Mouse (Mus musculus): ENCODE measurements around the gene Tmem163. TPM values are rescaled to one million over a fixed set of nuclear protein-coding genes. Genes with fewer than 3 reads are reported as not detected.

The Tmem163 gene
- polyA plus RNA-seq, 1 experiment: 2.5 TPM

DNA sequence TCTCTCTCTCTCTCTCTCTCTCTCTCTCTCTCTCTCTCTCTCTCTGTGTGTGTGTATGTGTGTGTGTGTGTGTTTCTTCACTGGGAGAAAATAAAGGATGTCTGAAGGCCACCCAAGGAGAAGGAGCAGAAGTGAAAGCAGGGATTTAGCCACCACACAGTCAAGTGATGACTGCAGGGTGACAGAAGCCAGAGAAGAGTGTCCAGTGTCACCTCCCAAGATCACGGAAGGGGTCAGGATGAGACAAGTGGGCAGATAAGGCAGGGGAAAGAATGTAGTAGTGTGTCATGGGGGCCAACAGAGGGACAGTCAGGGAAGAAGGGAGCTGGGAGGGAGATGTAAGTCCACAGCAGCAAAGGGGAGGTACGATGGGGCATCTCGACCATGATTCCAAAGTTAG lies 69.0 kb downstream of the Tmem163 start:
- H3K4me1 ChIP-seq (ENCODE audit: control insufficient read depth, insufficient read depth, low read length): no peaks in the 10 kb centered on the region
- 89% methylated on average over 3 of the region's 3 CpGs for WGBS
- no peak for DNase-seq

DNA sequence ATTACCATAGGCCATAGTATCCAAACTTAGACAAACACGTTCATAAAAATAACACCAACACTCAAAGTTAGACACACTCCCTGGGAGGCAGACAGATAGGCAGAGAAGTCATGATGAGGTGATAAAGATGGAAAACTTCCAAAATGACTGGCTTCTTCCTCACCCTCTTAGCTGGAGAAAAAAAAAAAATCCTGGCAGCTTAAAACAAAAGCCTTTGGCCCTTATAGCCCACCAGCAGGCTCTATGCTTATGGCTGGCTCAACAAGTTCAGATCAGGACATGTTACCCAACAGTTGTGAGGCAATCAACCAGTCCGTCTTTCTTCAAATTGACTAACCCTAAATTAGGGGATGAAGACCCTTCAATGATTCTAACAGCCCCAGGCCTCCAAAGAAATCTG lies 69.5 kb downstream of the Tmem163 start:
- H3K4me3 ChIP-seq (ENCODE audit: insufficient read depth, low read depth, low read length): no peak overlapping the region
- no peaks in the 10 kb centered on the region for H3K4me1 ChIP-seq (ENCODE audit: control insufficient read depth, insufficient read depth, low read length)
- no peaks in the 10 kb centered on the region for H3K27me3 ChIP-seq (replicated peaks; ENCODE audit: control insufficient read depth, insufficient read depth, low read length)
- no peaks in the 10 kb centered on the region for H3K36me3 ChIP-seq (ENCODE audit: control insufficient read depth, insufficient read depth, low read length)
- DNase-seq: no peak
- TF ChIP-seq POLR2A (IDR thresholded peaks at IDR 0.05; ENCODE audit: low read depth, low read length) (no peak), CTCF (conservative IDR thresholded peaks at IDR 0.05; ENCODE audit: insufficient read depth, insufficient read length, low read depth, low read length) (no peak)
- no peak overlapping the region for H3K27ac ChIP-seq (ENCODE audit: insufficient read depth, low read depth, low read length)
- 87% methylated on average over 2 of the region's 2 CpGs for WGBS

More for the DNA sequence above, 69.0 kb downstream of the Tmem163 start:
- Histone ChIP-seq H3K4me3 (ENCODE audit: insufficient read depth, low read depth, low read length) (no peak overlapping the region), H3K36me3 (ENCODE audit: control insufficient read depth, insufficient read depth, low read length) (no peaks in the 10 kb centered on the region), H3K27ac (ENCODE audit: insufficient read depth, low read depth, low read length) (no peak overlapping the region), H3K27me3 (replicated peaks; ENCODE audit: control insufficient read depth, insufficient read depth, low read length) (no peaks in the 10 kb centered on the region)
- TF ChIP-seq CTCF (conservative IDR thresholded peaks at IDR 0.05; ENCODE audit: insufficient read depth, insufficient read length, low read depth, low read length) (no peak), POLR2A (IDR thresholded peaks at IDR 0.05; ENCODE audit: low read depth, low read length) (no peak)

GRCm38 (mm10) chr1:127608326-127608725 lies 71.0 kb downstream of the Tmem163 start:
- Histone ChIP-seq H3K4me1 (ENCODE audit: control insufficient read depth, insufficient read depth, low read length) (no peaks in the 10 kb centered on the region), H3K27ac (ENCODE audit: insufficient read depth, low read depth, low read length) (no peak overlapping the region), H3K4me3 (ENCODE audit: insufficient read depth, low read depth, low read length) (no peak overlapping the region), H3K27me3 (replicated peaks; ENCODE audit: control insufficient read depth, insufficient read depth, low read length) (no peaks in the 10 kb centered on the region), H3K36me3 (ENCODE audit: control insufficient read depth, insufficient read depth, low read length) (no peaks in the 10 kb centered on the region)
- TF ChIP-seq POLR2A (IDR thresholded peaks at IDR 0.05; ENCODE audit: low read depth, low read length): no peak
- TF ChIP-seq CTCF (conservative IDR thresholded peaks at IDR 0.05; ENCODE audit: insufficient read depth, insufficient read length, low read depth, low read length): no peak
- 94% methylated on average over 3 of the region's 3 CpGs for WGBS
- DNase-seq: no peak

GRCm38 (mm10) chr1:127603697-127604631 lies 75.4 kb downstream of the Tmem163 start:
- 80% methylated on average over 9 of the region's 9 CpGs for WGBS
- no peak for DNase-seq
- H3K4me1 ChIP-seq (ENCODE audit: control insufficient read depth, insufficient read depth, low read length): no peaks in the 10 kb centered on the region
- no peaks in the 10 kb centered on the region for H3K36me3 ChIP-seq (ENCODE audit: control insufficient read depth, insufficient read depth, low read length)
- no peak overlapping the region for H3K27ac ChIP-seq (ENCODE audit: insufficient read depth, low read depth, low read length)
- TF ChIP-seq POLR2A (IDR thresholded peaks at IDR 0.05; ENCODE audit: low read depth, low read length) (no peak), CTCF (conservative IDR thresholded peaks at IDR 0.05; ENCODE audit: insufficient read depth, insufficient read length, low read depth, low read length) (no peak)
- H3K4me3 ChIP-seq (ENCODE audit: insufficient read depth, low read depth, low read length): no peak overlapping the region
- no peaks in the 10 kb centered on the region for H3K27me3 ChIP-seq (replicated peaks; ENCODE audit: control insufficient read depth, insufficient read depth, low read length)

GRCm38 (mm10) chr1:127596143-127596542 lies 83.2 kb downstream of the Tmem163 start:
- WGBS: 93% methylated on average over 4 of the region's 4 CpGs
- DNase-seq: no peak

DNA sequence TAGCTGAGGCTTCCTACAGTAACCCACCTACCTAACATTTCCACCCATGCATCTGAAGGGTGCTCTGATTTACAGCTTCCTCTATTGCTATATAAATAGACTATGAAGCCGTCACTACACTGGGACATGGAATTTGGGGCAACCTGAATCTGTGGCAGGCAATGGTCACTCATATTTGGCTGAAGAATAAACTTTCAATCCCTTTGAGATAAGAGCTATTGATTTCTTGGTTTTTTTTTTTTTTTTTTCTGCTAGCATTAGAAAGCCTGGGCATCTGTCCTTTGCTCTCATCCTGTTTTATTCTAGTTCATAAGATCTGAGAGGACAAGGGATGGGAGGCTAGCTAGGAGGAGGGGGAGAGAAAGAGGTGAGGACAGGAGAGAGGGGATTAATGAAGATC lies 83.6 kb downstream of the Tmem163 start:
- Histone ChIP-seq H3K27ac (ENCODE audit: insufficient read depth, low read depth, low read length) (no peak overlapping the region), H3K36me3 (ENCODE audit: control insufficient read depth, insufficient read depth, low read length) (no peaks in the 10 kb centered on the region), H3K4me1 (ENCODE audit: control insufficient read depth, insufficient read depth, low read length) (no peaks in the 10 kb centered on the region), H3K27me3 (replicated peaks; ENCODE audit: control insufficient read depth, insufficient read depth, low read length) (no peaks in the 10 kb centered on the region), H3K4me3 (ENCODE audit: insufficient read depth, low read depth, low read length) (no peak overlapping the region)
- TF ChIP-seq POLR2A (IDR thresholded peaks at IDR 0.05; ENCODE audit: low read depth, low read length) (no peak), CTCF (conservative IDR thresholded peaks at IDR 0.05; ENCODE audit: insufficient read depth, insufficient read length, low read depth, low read length) (no peak)
- no peak for DNase-seq
- WGBS: 21% methylated on average over 1 of the region's 1 CpGs

More at GRCm38 (mm10) chr1:127596143-127596542, 83.2 kb downstream of the Tmem163 start:
- Histone ChIP-seq H3K4me3 (ENCODE audit: insufficient read depth, low read depth, low read length) (no peak overlapping the region), H3K36me3 (ENCODE audit: control insufficient read depth, insufficient read depth, low read length) (no peaks in the 10 kb centered on the region), H3K27ac (ENCODE audit: insufficient read depth, low read depth, low read length) (no peak overlapping the region), H3K4me1 (ENCODE audit: control insufficient read depth, insufficient read depth, low read length) (no peaks in the 10 kb centered on the region), H3K27me3 (replicated peaks; ENCODE audit: control insufficient read depth, insufficient read depth, low read length) (no peaks in the 10 kb centered on the region)
- TF ChIP-seq CTCF (conservative IDR thresholded peaks at IDR 0.05; ENCODE audit: insufficient read depth, insufficient read length, low read depth, low read length) (no peak), POLR2A (IDR thresholded peaks at IDR 0.05; ENCODE audit: low read depth, low read length) (no peak)

DNA sequence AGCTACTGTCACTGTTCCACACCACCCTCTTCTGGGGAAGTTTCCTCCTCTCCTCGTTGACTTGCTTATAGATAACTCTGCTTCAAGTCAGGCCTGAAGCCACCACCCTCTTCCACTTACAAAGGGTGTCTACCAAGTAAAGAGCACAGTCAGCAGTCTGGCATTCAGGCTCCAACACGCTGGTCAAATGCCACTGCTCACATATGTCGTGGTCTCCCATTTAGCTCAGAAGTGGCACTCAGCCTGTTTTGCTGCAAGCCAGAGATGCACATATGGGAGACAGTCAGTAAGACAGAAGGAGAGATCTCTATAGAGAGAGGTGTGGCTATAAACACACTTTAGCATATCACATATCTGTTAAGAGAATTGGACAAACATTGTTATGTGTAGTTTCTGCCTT lies 89.8 kb downstream of the Tmem163 start:
- Histone ChIP-seq H3K36me3 (ENCODE audit: control insufficient read depth, insufficient read depth, low read length) (no peaks in the 10 kb centered on the region), H3K4me1 (ENCODE audit: control insufficient read depth, insufficient read depth, low read length) (no peaks in the 10 kb centered on the region), H3K27ac (ENCODE audit: insufficient read depth, low read depth, low read length) (no peak overlapping the region), H3K4me3 (ENCODE audit: insufficient read depth, low read depth, low read length) (no peak overlapping the region), H3K27me3 (replicated peaks; ENCODE audit: control insufficient read depth, insufficient read depth, low read length) (no peaks in the 10 kb centered on the region)
- TF ChIP-seq CTCF (conservative IDR thresholded peaks at IDR 0.05; ENCODE audit: insufficient read depth, insufficient read length, low read depth, low read length): no peak
- no peak for TF ChIP-seq POLR2A (IDR thresholded peaks at IDR 0.05; ENCODE audit: low read depth, low read length)
- 71% methylated on average over 3 of the region's 3 CpGs for WGBS
- no peak for DNase-seq
